Mouse (Mus musculus) spleen, postnatal 0 days (tissue): ENCODE results near the gene Neil3. TPM values are rescaled to one million over a fixed set of nuclear protein-coding genes. Genes with fewer than 3 reads are reported as not detected.

Experiments
- polyA plus RNA-seq: library from polyadenylated mRNA; unstranded; fragments of >200 nt; fragmentation: Nextera tagmentation; extraction: Ambion mirVana; gene quantifications from 2 replicates; pipeline ENCODE4 v1.2.1, GENCODE M21; 2015

Gene Neil3
- polyA plus RNA-seq: 57.9 and 62.4 TPM in 2 replicates

GRCm38 (mm10) chr8:53638495-53639171 is at the start of gene Neil3:
Gene Neil3, minus strand, starts transcription at chr8:53639065.

Other genes starting within 250 kb of the Neil3 start
- 14.8 and 18.1 TPM in 2 replicates for gene Aga, start 127.3 kb downstream of the Neil3 start, polyA plus RNA-seq